Mouse (Mus musculus) intestine, embryonic 14.5 days (tissue): Measurements from ENCODE around the gene Tns3. TPM values are rescaled to one million over a fixed set of nuclear protein-coding genes. Genes with fewer than 3 reads are reported as not detected.
A peak's percentile ranks its signal among the peaks of the same experiment; 100 is the strongest.

Experiments used
- ATAC-seq: fragments of 200-750 bp; cut with Nextera tagmentation; replicated peaks from 2 replicates; pipeline ENCODE4 v1.8.0; 2017; ENCODE audit warnings: low read depth, moderate number of reproducible peaks, moderate TSS enrichment, moderate library complexity; ENCODE audit not compliant: low FRiP score, low TSS enrichment
- DNase-seq: peaks from one replicate; pipeline ENCODE4 v3.0.0-alpha.2; 2018; ENCODE audit warnings: low spot score
- H3K27ac ChIP-seq: fragments of 300-500 bp; sonication (generic); 2 replicates; pipeline ENCODE4 v1.5.1; 2014; ENCODE audit warnings: low read depth, mild to moderate bottlenecking, control low read depth
- H3K27me3 ChIP-seq: fragments of 300-500 bp; sonication (generic); replicated peaks from 2 replicates; pipeline ENCODE4 v1.6.1; 2014; ENCODE audit warnings: low read length, control low read depth; ENCODE audit not compliant: control insufficient read depth, insufficient read depth
- H3K36me3 ChIP-seq: fragments of 300-500 bp; sonication (generic); 2 replicates; pipeline ENCODE4 v1.6.1; 2014; ENCODE audit warnings: low read length, control low read depth; ENCODE audit not compliant: control insufficient read depth, insufficient read depth
- H3K4me1 ChIP-seq: fragments of 300-500 bp; sonication (generic); replicated peaks from 2 replicates; pipeline ENCODE4 v1.6.1; 2014; ENCODE audit warnings: low read length, control low read depth, mixed read lengths; ENCODE audit not compliant: control insufficient read depth, insufficient read depth
- H3K4me2 ChIP-seq: fragments of 300-500 bp; sonication (generic); 2 replicates; pipeline ENCODE4 v1.6.1; 2014; ENCODE audit warnings: low read length
- H3K4me3 ChIP-seq: fragments of 300-500 bp; sonication (generic); 2 replicates; pipeline ENCODE4 v1.5.1; 2014; ENCODE audit warnings: low read depth, low read length, control low read depth, mixed read lengths
- H3K9ac ChIP-seq: fragments of 300-500 bp; sonication (generic); 2 replicates; pipeline ENCODE4 v1.6.1; 2014; ENCODE audit warnings: mild to moderate bottlenecking, low read length
- H3K9me3 ChIP-seq: fragments of 300-500 bp; sonication (generic); 2 replicates; pipeline ENCODE4 v1.6.1; 2016; ENCODE audit warnings: low read length, control low read depth; ENCODE audit not compliant: control insufficient read depth
- WGBS: fragments of 180-500 bp; shearing (Covaris S2); extraction: QIAGEN DNeasy Blood & Tissue Kit; methylation state at CpG from one replicate; pipeline ENCODE4 v1.1.7; 2014; 5-methylcytosine and 5-hydroxymethylcytosine counted together
- polyA plus RNA-seq: library from polyadenylated mRNA; unstranded; fragments of >200 nt; fragmentation: Nextera tagmentation; extraction: Ambion mirVana; gene quantifications from 2 replicates; pipeline ENCODE4 v1.2.1, GENCODE M21; 2014

Tns3 gene
- polyA plus RNA-seq, 1 experiment from 2014 or later = 25.7 TPM

GRCm38 (mm10) chr11:8610456-8610855, 53.9 kb downstream of the Tns3 start:
- Histone ChIP-seq H3K9ac (no peak overlapping the region), H3K4me3 (no peak overlapping the region), H3K4me1 (peaks cover 12% of the 10 kb centered on the region), H3K27ac (no peak overlapping the region), H3K9me3 (0 out of 2 replicates have a peak, but pooled peaks cover 3% of the 10 kb centered on the region), H3K27me3 (no peaks in the 10 kb centered on the region), H3K36me3 (peaks cover 45% of the 10 kb centered on the region), H3K4me2 (no peak overlapping the region)
- ATAC-seq (no peak), DNase-seq (no peak)
- 71% methylated on average over 7 of the region's 7 CpGs for WGBS

GRCm38 (mm10) chr11:8609873-8610272, 54.5 kb downstream of the Tns3 start:
- H3K9me3 ChIP-seq = 0 out of 2 replicates have a peak, but pooled peaks cover 3% of the 10 kb centered on the region
- no peak overlapping the region for H3K27ac ChIP-seq
- H3K36me3 ChIP-seq = peaks cover 50% of the 10 kb centered on the region
- no peaks in the 10 kb centered on the region for H3K27me3 ChIP-seq
- H3K4me3 ChIP-seq = no peak overlapping the region
- no peak for ATAC-seq
- H3K4me1 ChIP-seq = peaks cover 9% of the 10 kb centered on the region; the same call in 1 of the 2 replicates
- 75% methylated on average over 12 of the region's 12 CpGs for WGBS
- no peak overlapping the region for H3K9ac ChIP-seq
- no peak for DNase-seq
- H3K4me2 ChIP-seq = no peak overlapping the region

- WGBS = 97% methylated on average over 1 of the region's 1 CpGs
- no peak overlapping the region for H3K4me3 ChIP-seq
- no peaks in the 10 kb centered on the region for H3K27me3 ChIP-seq
- H3K4me2 ChIP-seq = no peak overlapping the region
- peaks cover 9% of the 10 kb centered on the region; the same call in 1 of the 2 replicates for H3K4me1 ChIP-seq
- DNase-seq (no peak), ATAC-seq (no peak)
- no peak overlapping the region for H3K9ac ChIP-seq
- H3K36me3 ChIP-seq = peaks cover 35% of the 10 kb centered on the region
- H3K9me3 ChIP-seq = 0 out of 2 replicates have a peak, but pooled peaks cover 3% of the 10 kb centered on the region
- no peak overlapping the region for H3K27ac ChIP-seq
These were observed 57.2 kb downstream of the Tns3 start for GRCm38 (mm10) chr11:8607123-8607522.

GRCm38 (mm10) chr11:8604789-8605569, 59.4 kb downstream of the Tns3 start:
- H3K9me3 ChIP-seq = 0 out of 2 replicates have a peak, but pooled peaks cover 3% of the 10 kb centered on the region
- no peak overlapping the region for H3K4me3 ChIP-seq
- ATAC-seq (no peak), DNase-seq (no peak)
- H3K36me3 ChIP-seq = peaks cover 24% of the 10 kb centered on the region
- H3K9ac ChIP-seq = no peak overlapping the region
- H3K27ac ChIP-seq = no peak overlapping the region
- H3K4me2 ChIP-seq = no peak overlapping the region
- WGBS = 85% methylated on average over 10 of the region's 10 CpGs
- no peaks in the 10 kb centered on the region for H3K27me3 ChIP-seq
- peaks cover 15% of the 10 kb centered on the region; the same call in 1 of the 2 replicates for H3K4me1 ChIP-seq

GRCm38 (mm10) chr11:8602606-8603005, 61.7 kb downstream of the Tns3 start:
- Histone ChIP-seq H3K9ac (no peak overlapping the region), H3K36me3 (peaks cover 31% of the 10 kb centered on the region), H3K9me3 (0 out of 2 replicates have a peak, but pooled peaks cover 3% of the 10 kb centered on the region), H3K4me1 (peaks cover 5% of the 10 kb centered on the region; the same call in 1 of the 2 replicates), H3K4me3 (no peak overlapping the region), H3K4me2 (no peak overlapping the region), H3K27ac (0 out of 2 replicates have a peak overlapping the region, but pooled peaks have one; percentile 2), H3K27me3 (no peaks in the 10 kb centered on the region)
- 100% methylated on average over 1 of the region's 1 CpGs for WGBS
- DNase-seq (no peak), ATAC-seq (no peak)

GRCm38 (mm10) chr11:8601411-8601821, 62.9 kb downstream of the Tns3 start:
- H3K36me3 ChIP-seq = peaks cover 42% of the 10 kb centered on the region
- H3K27me3 ChIP-seq = no peaks in the 10 kb centered on the region
- peaks cover 5% of the 10 kb centered on the region; the same call in 1 of the 2 replicates for H3K4me1 ChIP-seq
- H3K4me3 ChIP-seq = no peak overlapping the region
- H3K27ac ChIP-seq = no peak overlapping the region; the same call in 1 of the 2 replicates
- no peak overlapping the region for H3K4me2 ChIP-seq
- no peak overlapping the region for H3K9ac ChIP-seq
- 0 out of 2 replicates have a peak, but pooled peaks cover under 1% of the 10 kb centered on the region for H3K9me3 ChIP-seq
- no peak for DNase-seq
- 58% methylated on average over 7 of the region's 7 CpGs for WGBS
- ATAC-seq = no peak

GRCm38 (mm10) chr11:8595642-8596041, 68.7 kb downstream of the Tns3 start:
- Histone ChIP-seq H3K4me1 (0 out of 2 replicates have a peak, but pooled peaks cover 8% of the 10 kb centered on the region), H3K9ac (no peak overlapping the region), H3K4me2 (no peak overlapping the region), H3K36me3 (peaks cover 26% of the 10 kb centered on the region), H3K27me3 (no peaks in the 10 kb centered on the region), H3K9me3 (no peaks in the 10 kb centered on the region), H3K27ac (no peak overlapping the region), H3K4me3 (no peak overlapping the region)
- ATAC-seq (no peak), DNase-seq (no peak)
- 79% methylated on average over 5 of the region's 5 CpGs for WGBS

GRCm38 (mm10) chr11:8593172-8593571, 71.2 kb downstream of the Tns3 start:
- DNase-seq (no peak), ATAC-seq (0 out of 2 replicates have a peak, but pooled peaks have one; percentile 53)
- Histone ChIP-seq H3K4me2 (no peak overlapping the region), H3K4me1 (peaks cover 15% of the 10 kb centered on the region; the same call in 1 of the 2 replicates), H3K9ac (no peak overlapping the region), H3K27ac (no peak overlapping the region), H3K27me3 (no peaks in the 10 kb centered on the region), H3K36me3 (peaks cover 19% of the 10 kb centered on the region), H3K4me3 (no peak overlapping the region), H3K9me3 (no peaks in the 10 kb centered on the region)
- WGBS = 57% methylated on average over 3 of the region's 3 CpGs
